23 mouse cellular contexts compared by ENCODE assay signal in the genomic region with DNA sequence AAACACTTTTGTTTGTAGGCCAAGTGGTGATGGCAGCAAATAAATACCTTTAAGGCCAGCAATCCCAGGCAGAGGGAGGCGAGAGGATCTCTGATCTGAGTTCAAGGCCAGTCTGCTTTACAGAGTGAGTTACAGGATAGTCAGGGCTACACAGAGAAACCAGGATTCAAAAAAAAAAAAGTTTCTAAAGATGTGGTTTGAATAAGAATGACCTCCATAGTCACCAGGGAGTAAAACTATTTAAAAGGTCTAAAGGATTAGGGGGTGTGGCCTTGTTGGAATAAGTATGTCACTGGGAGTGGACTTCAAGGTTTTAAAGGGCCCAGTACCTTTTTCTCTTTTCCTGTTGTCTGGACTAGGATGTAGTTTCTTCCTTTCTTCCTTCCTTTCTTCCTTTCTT. TPM values are rescaled to one million over a fixed set of nuclear protein-coding genes. Genes with fewer than 3 reads are reported as not detected.
DNase-seq lines count a peak whose midpoint lies in the region; TF ChIP-seq lines count a peak whose summit lies in the region.
"Had no signal": no experiment of that assay in that cellular context is flagged by ENCODE, and none has a peak within 500 bp of the region (broad histone marks: within the 10 kb centered on the region; RNA-seq: fewer than 3 reads in every experiment).

No protein-coding gene starts in this region.

- H3K36me3 ChIP-seq in ES-Bruce4 (ENCODE audit: control insufficient read depth, insufficient read depth, low read length, poor library complexity, severe bottlenecking) = no peaks in the 10 kb centered on the region
- H3K36me3 ChIP-seq in embryonic facial prominence, embryonic 10.5 days (replicated peaks) = no peaks in the 10 kb centered on the region
- H3K36me3 ChIP-seq: forebrain, embryonic 10.5 days; hindbrain, embryonic 10.5 days; hindbrain, embryonic 13.5 days; intestine, embryonic 15.5 days had no signal

- no peak for TF ChIP-seq CTCF in ES-Bruce4 (IDR thresholded peaks at IDR 0.05; ENCODE audit: low read depth, low read length)

- TF ChIP-seq EP300 in ES-Bruce4 (IDR thresholded peaks at IDR 0.05; ENCODE audit: insufficient read depth, low read depth, low read length) = no peak

- intact Hi-C loops in heart, postnatal 10 days (cut with DNase I) = loop anchor here (5.0 kb wide), 2 partner anchors 172 to 252 kb away; partner anchors contain the start of gene H2-T3

- 55% methylated on average over 1 of the region's 1 CpGs for WGBS in embryonic facial prominence, embryonic 10.5 days

- peak overlapping the region; percentile 30 for H3K4me3 ChIP-seq in ES-Bruce4 (ENCODE audit: low read depth, low read length)
- H3K4me3 ChIP-seq in embryonic facial prominence, embryonic 10.5 days = no peak overlapping the region
- H3K4me3 ChIP-seq: forebrain, embryonic 10.5 days; forebrain, embryonic 13.5 days; hindbrain, embryonic 10.5 days; hindbrain, embryonic 13.5 days; intestine, embryonic 15.5 days had no signal

- peak; percentile 54 for DNase-seq in heart, adult 11 months
- DNase-seq in heart, postnatal 10 days = no peak
- peak; percentile 56 for DNase-seq in NIH3T3 (ENCODE audit: low read depth)
- DNase-seq in spleen, postnatal 4 days (ENCODE audit: low spot score in 2 of 2) = no peak
- DNase-seq in embryonic facial prominence, embryonic 10.5 days (ENCODE audit: low spot score) = no peak
- DNase-seq in layer of hippocampus, adult 18-20 months (ENCODE audit: low spot score in 2 of 2) = no peak
- DNase-seq: adrenal gland, adult 2 months; adrenal gland, postnatal 14 days; B cell, adult 2 months; cerebellum, adult 11-12 months; cerebellum, adult 8-10 months; cerebellum, postnatal 10 days; cerebellum, postnatal 36 days; embryo, embryonic 11 days; gastrocnemius, postnatal 10 days; gastrocnemius, postnatal 36 days; heart, postnatal 36 days had no signal

- H3K27ac ChIP-seq in ES-Bruce4 (ENCODE audit: insufficient read depth, low read length) = peak overlapping the region; percentile 98
- H3K27ac ChIP-seq in embryonic facial prominence, embryonic 10.5 days (replicated peaks) = no peak overlapping the region
- H3K27ac ChIP-seq: forebrain, embryonic 10.5 days; forebrain, embryonic 13.5 days; hindbrain, embryonic 10.5 days; hindbrain, embryonic 13.5 days; intestine, embryonic 15.5 days had no signal

- no peak for TF ChIP-seq POLR2A in ES-Bruce4 (IDR thresholded peaks at IDR 0.05; ENCODE audit: insufficient read depth, low read length)

- H3K4me1 ChIP-seq in ES-Bruce4 (ENCODE audit: control insufficient read depth, insufficient read depth, low read length) = peaks cover 3% of the 10 kb centered on the region
- H3K4me1 ChIP-seq in embryonic facial prominence, embryonic 10.5 days = no peaks in the 10 kb centered on the region
- H3K4me1 ChIP-seq: forebrain, embryonic 10.5 days; forebrain, embryonic 13.5 days; hindbrain, embryonic 10.5 days; hindbrain, embryonic 13.5 days; intestine, embryonic 15.5 days had no signal

- H3K27me3 ChIP-seq in ES-Bruce4 (ENCODE audit: control insufficient read depth, insufficient read depth, low read length, poor library complexity, severe bottlenecking) = no peaks in the 10 kb centered on the region
- H3K27me3 ChIP-seq in embryonic facial prominence, embryonic 10.5 days (replicated peaks; ENCODE audit: low read depth, poor library complexity, severe bottlenecking) = no peaks in the 10 kb centered on the region
- H3K27me3 ChIP-seq: forebrain, embryonic 13.5 days; hindbrain, embryonic 13.5 days; intestine, embryonic 15.5 days had no signal

- 0 out of 2 replicates have a peak overlapping the region, but pooled peaks have one; percentile 23 for H3K9ac ChIP-seq in ES-Bruce4 (ENCODE audit: low read depth, poor library complexity, severe bottlenecking)
- H3K9ac ChIP-seq: forebrain, embryonic 13.5 days; hindbrain, embryonic 13.5 days; intestine, embryonic 15.5 days had no signal

- H3K9me3 ChIP-seq in ES-Bruce4 (replicated peaks; ENCODE audit: control insufficient read depth, insufficient read depth, low read length, poor library complexity, severe bottlenecking) = 0 out of 2 replicates have a peak, but pooled peaks cover 3% of the 10 kb centered on the region
- peaks cover 3% of the 10 kb centered on the region; the same call in 1 of the 2 replicates for H3K9me3 ChIP-seq in embryonic facial prominence, embryonic 10.5 days
- H3K9me3 ChIP-seq: forebrain, embryonic 13.5 days; hindbrain, embryonic 13.5 days; intestine, embryonic 15.5 days had no signal

RNA-seq across cellular contexts. Expression of gene Ppp1r10, which starts 23.7 kb away (rescaled TPM):
- total RNA-seq in heart, postnatal 10 days (2021) = 10 to 100 TPM; 43.3 to 45.1 TPM
- 54.0 and 58.7 TPM in 2 replicates for polyA plus RNA-seq in ES-Bruce4 (2011; ENCODE audit: insufficient read depth, insufficient read length, low read depth, missing spikeins)
- 59.7 and 61.2 TPM in 2 replicates for polyA plus RNA-seq in embryonic facial prominence, embryonic 10.5 days (2016; fragmentation: Nextera tagmentation; extraction: Ambion mirVana)
- total RNA-seq in layer of hippocampus, adult 18-20 months (2021) = 10 to 100 TPM; 66.5 to 72.5 TPM

RNA-seq across cellular contexts. Expression of gene Mrps18b, which starts 23.8 kb away (rescaled TPM):
- 10 to 100 TPM; 52.8 to 56.2 TPM for total RNA-seq in heart, postnatal 10 days (2021)
- polyA plus RNA-seq in ES-Bruce4 (2011; ENCODE audit: insufficient read depth, insufficient read length, low read depth, missing spikeins) = 117 and 144 TPM in 2 replicates
- 96.0 and 96.3 TPM in 2 replicates for polyA plus RNA-seq in embryonic facial prominence, embryonic 10.5 days (2016; fragmentation: Nextera tagmentation; extraction: Ambion mirVana)
- total RNA-seq in layer of hippocampus, adult 18-20 months (2021) = 10 to 100 TPM; 37.8 to 44.3 TPM

RNA-seq across cellular contexts. Expression of gene Abcf1, which starts 29.6 kb away (rescaled TPM):
- 10 to 100 TPM; 64.0 to 67.4 TPM for total RNA-seq in heart, postnatal 10 days (2021)
- 174 and 213 TPM in 2 replicates for polyA plus RNA-seq in ES-Bruce4 (2011; ENCODE audit: insufficient read depth, insufficient read length, low read depth, missing spikeins)
- 116 and 120 TPM in 2 replicates for polyA plus RNA-seq in embryonic facial prominence, embryonic 10.5 days (2016; fragmentation: Nextera tagmentation; extraction: Ambion mirVana)
- 10 to 100 TPM; 65.0 to 73.2 TPM for total RNA-seq in layer of hippocampus, adult 18-20 months (2021)

RNA-seq across cellular contexts. Expression of gene Atat1, which starts 30.1 kb away (rescaled TPM):
- total RNA-seq in heart, postnatal 10 days (2021) = 10 to 100 TPM; 12.1 to 16.3 TPM
- 33.4 and 42.5 TPM in 2 replicates for polyA plus RNA-seq in ES-Bruce4 (2011; ENCODE audit: insufficient read depth, insufficient read length, low read depth, missing spikeins)
- polyA plus RNA-seq in embryonic facial prominence, embryonic 10.5 days (2016; fragmentation: Nextera tagmentation; extraction: Ambion mirVana) = 117 and 130 TPM in 2 replicates
- 10 to 100 TPM; 51.0 to 59.0 TPM for total RNA-seq in layer of hippocampus, adult 18-20 months (2021)

RNA-seq across cellular contexts. Expression of gene Gnl1, which starts 39.7 kb away (rescaled TPM):
- 10 to 100 TPM; 32.8 to 33.1 TPM for total RNA-seq in heart, postnatal 10 days (2021)
- polyA plus RNA-seq in ES-Bruce4 (2011; ENCODE audit: insufficient read depth, insufficient read length, low read depth, missing spikeins) = 34.5 and 37.0 TPM in 2 replicates
- polyA plus RNA-seq in embryonic facial prominence, embryonic 10.5 days (2016; fragmentation: Nextera tagmentation; extraction: Ambion mirVana) = 61.1 and 62.1 TPM in 2 replicates
- total RNA-seq in layer of hippocampus, adult 18-20 months (2021) = 100 to 1,000 TPM; 147 to 150 TPM

Comparison
In these comparisons a context has a peak if more than half of its experiments do, and no peak if none do; other contexts are left out.
1. DNase-seq: peak in heart, adult 11 months (single experiment) and NIH3T3 (single experiment); none in heart, postnatal 10 days (0 of 2), spleen, postnatal 4 days (0 of 2), embryonic facial prominence, embryonic 10.5 days (single experiment) and layer of hippocampus, adult 18-20 months (0 of 2).